Mouse (Mus musculus): ENCODE data around the gene Gar1. TPM values are rescaled to one million over a fixed set of nuclear protein-coding genes. Genes with fewer than 3 reads are reported as not detected.

Gene Gar1
- 52.2 and 77.2 TPM in 2 replicates for polyA plus RNA-seq (2014; fragmentation: Nextera tagmentation; extraction: Ambion mirVana)

DNA sequence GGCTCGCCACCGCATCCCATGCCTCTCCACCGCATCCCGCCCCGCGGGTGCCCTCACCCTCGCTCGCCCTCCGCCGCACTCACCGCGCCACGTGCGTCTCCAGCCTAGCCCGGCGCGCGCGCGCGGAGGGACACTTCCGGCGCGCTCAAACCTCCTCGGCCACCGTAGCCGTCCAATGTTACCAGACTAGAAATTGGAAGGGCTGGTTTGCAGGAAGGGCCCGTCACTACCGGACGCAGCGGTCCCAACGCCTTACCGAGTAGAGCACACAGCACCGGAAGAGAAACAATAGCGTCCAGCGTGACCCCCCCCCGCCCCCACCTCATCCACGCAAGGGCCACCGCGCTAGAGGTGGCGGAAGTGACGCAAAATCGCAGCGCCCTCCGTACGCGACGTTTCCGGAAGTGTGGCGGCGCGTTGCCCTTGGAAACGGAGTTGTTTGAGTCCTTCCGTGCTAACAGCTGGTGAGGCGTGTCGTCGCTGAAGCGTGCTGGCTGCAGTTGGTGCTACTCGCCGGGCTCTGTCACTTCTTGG lies at the start of gene Gar1:
Gene Gar1, minus strand, starts transcription at position 362 of the 534 bp plus-strand sequence.
- Histone ChIP-seq H3K4me3 (ENCODE audit: low read length) (peak within 1 kb of the TSS; percentile 94), H3K4me1 (ENCODE audit: control insufficient read depth, insufficient read depth, low read length) (peaks cover 19% of the 10 kb centered on the region), H3K27ac (ENCODE audit: low read depth, low read length) (peak within 1 kb of the TSS; percentile 85), H3K27me3 (ENCODE audit: control insufficient read depth, insufficient read depth, low read length) (no peaks in the 10 kb centered on the region), H3K9me3 (ENCODE audit: control insufficient read depth, low read length) (no peaks in the 10 kb centered on the region), H3K9ac (ENCODE audit: low read depth, low read length) (peak within 1 kb of the TSS; percentile 92), H3K36me3 (ENCODE audit: control insufficient read depth, insufficient read depth, low read length) (peaks cover 24% of the 10 kb centered on the region), H3K4me2 (replicated peaks; ENCODE audit: low read depth, low read length) (peak within 1 kb of the TSS; percentile 72)
- WGBS: under 1% methylated on average over 60 of the region's 60 CpGs
- ATAC-seq (ENCODE audit: low FRiP score, low TSS enrichment): peak; percentile 91

GRCm38 (mm10) chr3:129879913-129880312 lies 48.7 kb upstream of the Gar1 start:
- Histone ChIP-seq H3K4me2 (replicated peaks; ENCODE audit: low read depth, low read length) (peak overlapping the region; percentile 79), H3K9me3 (ENCODE audit: control insufficient read depth, low read length) (no peaks in the 10 kb centered on the region), H3K4me3 (ENCODE audit: low read length) (no peak overlapping the region), H3K27ac (ENCODE audit: low read depth, low read length) (no peak overlapping the region), H3K27me3 (ENCODE audit: control insufficient read depth, insufficient read depth, low read length) (no peaks in the 10 kb centered on the region), H3K36me3 (ENCODE audit: control insufficient read depth, insufficient read depth, low read length) (no peaks in the 10 kb centered on the region), H3K9ac (ENCODE audit: low read depth, low read length) (no peak overlapping the region), H3K4me1 (ENCODE audit: control insufficient read depth, insufficient read depth, low read length) (0 out of 2 replicates have a peak, but pooled peaks cover 5% of the 10 kb centered on the region)
- 70% methylated on average over 2 of the region's 2 CpGs for WGBS
- no peak for ATAC-seq (ENCODE audit: low FRiP score, low TSS enrichment)

DNA sequence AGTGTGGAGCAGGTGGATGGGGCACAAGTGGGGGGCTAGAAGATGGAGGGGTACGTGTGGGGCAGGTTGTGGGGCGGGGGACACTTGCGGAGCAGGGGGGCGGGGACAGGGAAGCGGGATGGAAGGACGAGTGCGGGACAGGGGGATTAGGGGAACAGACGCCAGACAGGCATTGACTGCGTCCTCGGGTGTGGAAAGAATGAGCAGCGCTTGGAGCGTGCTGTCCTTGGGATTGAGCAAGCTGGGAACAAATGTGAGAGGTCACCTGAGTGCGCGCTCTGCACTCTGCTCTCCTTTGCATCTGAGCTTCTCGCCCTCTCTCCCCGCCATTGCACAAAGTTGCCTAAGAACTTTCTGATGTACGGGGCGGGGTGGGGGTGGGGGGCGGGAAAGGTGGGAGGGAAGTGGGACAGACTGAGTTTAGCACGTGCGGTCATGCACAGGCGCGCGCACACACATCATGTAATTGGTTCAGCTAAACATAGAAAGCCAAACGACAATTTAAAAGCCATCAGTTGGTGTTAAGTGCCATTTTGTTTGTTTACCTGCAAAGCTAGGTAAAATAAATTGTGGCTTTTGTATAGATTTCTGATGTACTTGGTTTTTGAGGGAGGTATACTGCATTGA lies 48.0 kb upstream of the Gar1 start:
- Histone ChIP-seq H3K9me3 (ENCODE audit: control insufficient read depth, low read length) (no peaks in the 10 kb centered on the region), H3K4me2 (replicated peaks; ENCODE audit: low read depth, low read length) (peak overlapping the region; percentile 79), H3K36me3 (ENCODE audit: control insufficient read depth, insufficient read depth, low read length) (no peaks in the 10 kb centered on the region), H3K4me3 (ENCODE audit: low read length) (peak overlapping the region; percentile 70), H3K9ac (ENCODE audit: low read depth, low read length) (peak overlapping the region; percentile 77), H3K4me1 (ENCODE audit: control insufficient read depth, insufficient read depth, low read length) (0 out of 2 replicates have a peak, but pooled peaks cover 5% of the 10 kb centered on the region), H3K27me3 (ENCODE audit: control insufficient read depth, insufficient read depth, low read length) (no peaks in the 10 kb centered on the region), H3K27ac (ENCODE audit: low read depth, low read length) (peak overlapping the region; percentile 69; the same call in 1 of the 2 replicates)
- WGBS: under 1% methylated on average over 25 of the region's 25 CpGs
- peak; percentile 73 for ATAC-seq (ENCODE audit: low FRiP score, low TSS enrichment)

GRCm38 (mm10) chr3:129878405-129879021 lies 47.3 kb upstream of the Gar1 start, which contains the start of gene Pla2g12a:
TSS of gene Pla2g12a (plus strand) at chr3:129878606.
- H3K4me2 ChIP-seq (replicated peaks; ENCODE audit: low read depth, low read length): peak within 1 kb of the TSS; percentile 79
- peak within 1 kb of the TSS; percentile 77 for H3K9ac ChIP-seq (ENCODE audit: low read depth, low read length)
- under 1% methylated on average over 66 of the region's 66 CpGs for WGBS

GRCm38 (mm10) chr3:129877327-129877726 lies 46.1 kb upstream of the Gar1 start:
- Histone ChIP-seq H3K27ac (ENCODE audit: low read depth, low read length) (no peak overlapping the region), H3K4me1 (ENCODE audit: control insufficient read depth, insufficient read depth, low read length) (0 out of 2 replicates have a peak, but pooled peaks cover 5% of the 10 kb centered on the region), H3K4me2 (replicated peaks; ENCODE audit: low read depth, low read length) (no peak overlapping the region), H3K36me3 (ENCODE audit: control insufficient read depth, insufficient read depth, low read length) (no peaks in the 10 kb centered on the region), H3K27me3 (ENCODE audit: control insufficient read depth, insufficient read depth, low read length) (no peaks in the 10 kb centered on the region), H3K9me3 (ENCODE audit: control insufficient read depth, low read length) (no peaks in the 10 kb centered on the region), H3K4me3 (ENCODE audit: low read length) (no peak overlapping the region), H3K9ac (ENCODE audit: low read depth, low read length) (no peak overlapping the region)
- WGBS: 72% methylated on average over 10 of the region's 10 CpGs
- no peak for ATAC-seq (ENCODE audit: low FRiP score, low TSS enrichment)

More at GRCm38 (mm10) chr3:129878405-129879021, 47.3 kb upstream of the Gar1 start, which contains the start of gene Pla2g12a:
- Histone ChIP-seq H3K27ac (ENCODE audit: low read depth, low read length) (peak within 1 kb of the TSS; percentile 69; the same call in 1 of the 2 replicates), H3K36me3 (ENCODE audit: control insufficient read depth, insufficient read depth, low read length) (no peaks in the 10 kb centered on the region), H3K4me3 (ENCODE audit: low read length) (peak within 1 kb of the TSS; percentile 70), H3K9me3 (ENCODE audit: control insufficient read depth, low read length) (no peaks in the 10 kb centered on the region), H3K27me3 (ENCODE audit: control insufficient read depth, insufficient read depth, low read length) (no peaks in the 10 kb centered on the region), H3K4me1 (ENCODE audit: control insufficient read depth, insufficient read depth, low read length) (0 out of 2 replicates have a peak, but pooled peaks cover 5% of the 10 kb centered on the region)
- ATAC-seq (ENCODE audit: low FRiP score, low TSS enrichment): peak; percentile 93

DNA sequence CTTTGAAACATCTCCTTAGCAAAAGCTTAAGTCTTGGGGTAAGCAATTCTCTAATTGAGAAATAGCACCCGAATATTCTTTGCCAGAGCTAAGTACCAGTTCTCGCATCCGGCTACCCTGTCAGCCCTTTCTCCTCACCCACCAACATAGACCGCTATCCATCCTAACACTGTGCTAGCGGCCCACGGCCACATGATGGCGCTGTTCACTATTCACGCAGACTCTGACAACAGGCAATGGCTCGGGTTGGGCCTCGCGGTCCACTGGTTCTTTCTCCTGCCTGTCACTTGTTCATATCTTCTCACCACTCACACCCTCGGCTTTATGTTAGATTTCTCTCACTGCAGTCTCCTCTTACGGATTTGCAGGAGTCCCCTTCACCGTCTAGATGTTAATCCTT lies 32.5 kb upstream of the Gar1 start:
- peaks cover 4% of the 10 kb centered on the region; the same call in 1 of the 2 replicates for H3K9me3 ChIP-seq (ENCODE audit: control insufficient read depth, low read length)
- no peaks in the 10 kb centered on the region for H3K36me3 ChIP-seq (ENCODE audit: control insufficient read depth, insufficient read depth, low read length)
- no peak overlapping the region for H3K27ac ChIP-seq (ENCODE audit: low read depth, low read length)
- no peak overlapping the region for H3K4me2 ChIP-seq (replicated peaks; ENCODE audit: low read depth, low read length)
- no peak overlapping the region for H3K9ac ChIP-seq (ENCODE audit: low read depth, low read length)
- no peak for ATAC-seq (ENCODE audit: low FRiP score, low TSS enrichment)
- WGBS: 54% methylated on average over 14 of the region's 14 CpGs
- no peak overlapping the region for H3K4me3 ChIP-seq (ENCODE audit: low read length)
- H3K4me1 ChIP-seq (ENCODE audit: control insufficient read depth, insufficient read depth, low read length): no peaks in the 10 kb centered on the region
- no peaks in the 10 kb centered on the region for H3K27me3 ChIP-seq (ENCODE audit: control insufficient read depth, insufficient read depth, low read length)

GRCm38 (mm10) chr3:129862592-129862991 lies 31.4 kb upstream of the Gar1 start:
- Histone ChIP-seq H3K9me3 (ENCODE audit: control insufficient read depth, low read length) (peaks cover 7% of the 10 kb centered on the region; the same call in 1 of the 2 replicates), H3K4me3 (ENCODE audit: low read length) (no peak overlapping the region), H3K36me3 (ENCODE audit: control insufficient read depth, insufficient read depth, low read length) (no peaks in the 10 kb centered on the region), H3K27me3 (ENCODE audit: control insufficient read depth, insufficient read depth, low read length) (no peaks in the 10 kb centered on the region), H3K9ac (ENCODE audit: low read depth, low read length) (no peak overlapping the region), H3K4me1 (ENCODE audit: control insufficient read depth, insufficient read depth, low read length) (no peaks in the 10 kb centered on the region), H3K4me2 (replicated peaks; ENCODE audit: low read depth, low read length) (no peak overlapping the region), H3K27ac (ENCODE audit: low read depth, low read length) (no peak overlapping the region)
- WGBS: 69% methylated on average over 2 of the region's 2 CpGs
- ATAC-seq (ENCODE audit: low FRiP score, low TSS enrichment): no peak

GRCm38 (mm10) chr3:129846846-129847245 lies 15.7 kb upstream of the Gar1 start:
- Histone ChIP-seq H3K4me3 (ENCODE audit: low read length) (no peak overlapping the region), H3K9ac (ENCODE audit: low read depth, low read length) (no peak overlapping the region), H3K27ac (ENCODE audit: low read depth, low read length) (no peak overlapping the region), H3K36me3 (ENCODE audit: control insufficient read depth, insufficient read depth, low read length) (no peaks in the 10 kb centered on the region), H3K4me1 (ENCODE audit: control insufficient read depth, insufficient read depth, low read length) (no peaks in the 10 kb centered on the region), H3K27me3 (ENCODE audit: control insufficient read depth, insufficient read depth, low read length) (no peaks in the 10 kb centered on the region), H3K4me2 (replicated peaks; ENCODE audit: low read depth, low read length) (no peak overlapping the region), H3K9me3 (ENCODE audit: control insufficient read depth, low read length) (no peaks in the 10 kb centered on the region)
- WGBS: 82% methylated on average over 7 of the region's 7 CpGs
- ATAC-seq (ENCODE audit: low FRiP score, low TSS enrichment): no peak

- Histone ChIP-seq H3K4me3 (ENCODE audit: low read length) (no peak overlapping the region), H3K9ac (ENCODE audit: low read depth, low read length) (no peak overlapping the region), H3K9me3 (ENCODE audit: control insufficient read depth, low read length) (no peaks in the 10 kb centered on the region), H3K36me3 (ENCODE audit: control insufficient read depth, insufficient read depth, low read length) (no peaks in the 10 kb centered on the region), H3K27me3 (ENCODE audit: control insufficient read depth, insufficient read depth, low read length) (no peaks in the 10 kb centered on the region), H3K27ac (ENCODE audit: low read depth, low read length) (no peak overlapping the region), H3K4me1 (ENCODE audit: control insufficient read depth, insufficient read depth, low read length) (no peaks in the 10 kb centered on the region), H3K4me2 (replicated peaks; ENCODE audit: low read depth, low read length) (no peak overlapping the region)
- ATAC-seq (ENCODE audit: low FRiP score, low TSS enrichment): no peak
- WGBS: 92% methylated on average over 2 of the region's 2 CpGs
Observed at GRCm38 (mm10) chr3:129845868-129846267, 14.7 kb upstream of the Gar1 start.
